Mouse (Mus musculus): Measurements from ENCODE around the gene Cdh23.

GRCm38 (mm10) chr10:60285676-60286372 lies 410.5 kb downstream of the Cdh23 start:
- TF ChIP-seq POLR2A (IDR thresholded peaks at IDR 0.05; ENCODE audit: borderline replicate concordance, extremely low read depth, insufficient read depth, insufficient read length, poor library complexity, severe bottlenecking) (no peak), CTCF (IDR thresholded peaks at IDR 0.05; ENCODE audit: borderline replicate concordance, extremely low read depth, insufficient read depth, insufficient read length) (no peak)

Measured in brain, embryonic 14.5 days (tissue).